Mouse (Mus musculus): ENCODE results near the gene Sugct.

GRCm38 (mm10) chr13:17690686-17691085 is 4.7 kb downstream of the Sugct start:
- TF ChIP-seq CTCF (IDR thresholded peaks at IDR 0.05 in 2 of 3, conservative IDR thresholded peaks at IDR 0.05 in 1 of 3; ENCODE audit: control insufficient read depth in 1 of 3, insufficient read depth in 1 of 3, low read depth in 2 of 3, low read length in 3 of 3, poor library complexity in 1 of 3, severe bottlenecking in 1 of 3), result no peak
- no peak for TF ChIP-seq POLR2A (IDR thresholded peaks at IDR 0.05; ENCODE audit: control insufficient read depth in 1 of 2, insufficient read depth in 1 of 2, low read depth in 1 of 2, low read length in 2 of 2, poor library complexity in 1 of 2)
- no peak for TF ChIP-seq ZNF384 (IDR thresholded peaks at IDR 0.05; ENCODE audit: low read depth, low read length)
- no peak for TF ChIP-seq ZMIZ1 (IDR thresholded peaks at IDR 0.05; ENCODE audit: low read depth, low read length)
- no peak for TF ChIP-seq POLR2AphosphoS2 (IDR thresholded peaks at IDR 0.05; ENCODE audit: low read length)
- TF ChIP-seq MAFK (IDR thresholded peaks at IDR 0.05; ENCODE audit: borderline replicate concordance, low read depth, low read length), result no peak
- no peak for TF ChIP-seq MAZ (IDR thresholded peaks at IDR 0.05; ENCODE audit: low read depth, low read length)
- no peak for TF ChIP-seq UBTF (IDR thresholded peaks at IDR 0.05; ENCODE audit: borderline replicate concordance, insufficient read depth, low read depth, low read length)
- no peak for TF ChIP-seq EP300 (IDR thresholded peaks at IDR 0.05; ENCODE audit: low read depth in 1 of 2, low read length in 2 of 2)
- TF ChIP-seq NELFE (IDR thresholded peaks at IDR 0.05; ENCODE audit: low read depth, low read length), result no peak
- TF ChIP-seq MEF2A (IDR thresholded peaks at IDR 0.05; ENCODE audit: extremely low read depth, insufficient replicate concordance, low read depth, low read length, poor library complexity, severe bottlenecking), result no peak
- TF ChIP-seq JUND (IDR thresholded peaks at IDR 0.05; ENCODE audit: low read depth, low read length), result no peak
